Mouse (Mus musculus) intestine, embryonic 14.5 days (tissue): ENCODE measurements around the gene Stac. TPM values are rescaled to one million over a fixed set of nuclear protein-coding genes. Genes with fewer than 3 reads are reported as not detected.

ENCODE experiments used
- ATAC-seq: fragments of 200-750 bp; cut with Nextera tagmentation; replicated peaks from 2 replicates; pipeline ENCODE4 v1.8.0; 2017; ENCODE audit warnings: low read depth, moderate number of reproducible peaks, moderate TSS enrichment, moderate library complexity; ENCODE audit not compliant: low FRiP score, low TSS enrichment
- DNase-seq: peaks from one replicate; pipeline ENCODE4 v3.0.0-alpha.2; 2018; ENCODE audit warnings: low spot score
- H3K27ac ChIP-seq: fragments of 300-500 bp; sonication (generic); 2 replicates; pipeline ENCODE4 v1.5.1; 2014; ENCODE audit warnings: low read depth, mild to moderate bottlenecking, control low read depth
- H3K27me3 ChIP-seq: fragments of 300-500 bp; sonication (generic); replicated peaks from 2 replicates; pipeline ENCODE4 v1.6.1; 2014; ENCODE audit warnings: low read length, control low read depth; ENCODE audit not compliant: control insufficient read depth, insufficient read depth
- H3K36me3 ChIP-seq: fragments of 300-500 bp; sonication (generic); 2 replicates; pipeline ENCODE4 v1.6.1; 2014; ENCODE audit warnings: low read length, control low read depth; ENCODE audit not compliant: control insufficient read depth, insufficient read depth
- H3K4me1 ChIP-seq: fragments of 300-500 bp; sonication (generic); replicated peaks from 2 replicates; pipeline ENCODE4 v1.6.1; 2014; ENCODE audit warnings: low read length, control low read depth, mixed read lengths; ENCODE audit not compliant: control insufficient read depth, insufficient read depth
- H3K4me2 ChIP-seq: fragments of 300-500 bp; sonication (generic); 2 replicates; pipeline ENCODE4 v1.6.1; 2014; ENCODE audit warnings: low read length
- H3K4me3 ChIP-seq: fragments of 300-500 bp; sonication (generic); 2 replicates; pipeline ENCODE4 v1.5.1; 2014; ENCODE audit warnings: low read depth, low read length, control low read depth, mixed read lengths
- H3K9ac ChIP-seq: fragments of 300-500 bp; sonication (generic); 2 replicates; pipeline ENCODE4 v1.6.1; 2014; ENCODE audit warnings: mild to moderate bottlenecking, low read length
- H3K9me3 ChIP-seq: fragments of 300-500 bp; sonication (generic); 2 replicates; pipeline ENCODE4 v1.6.1; 2016; ENCODE audit warnings: low read length, control low read depth; ENCODE audit not compliant: control insufficient read depth
- WGBS: fragments of 180-500 bp; shearing (Covaris S2); extraction: QIAGEN DNeasy Blood & Tissue Kit; methylation state at CpG from one replicate; pipeline ENCODE4 v1.1.7; 2014; 5-methylcytosine and 5-hydroxymethylcytosine counted together
- polyA plus RNA-seq: library from polyadenylated mRNA; unstranded; fragments of >200 nt; fragmentation: Nextera tagmentation; extraction: Ambion mirVana; gene quantifications from 2 replicates; pipeline ENCODE4 v1.2.1, GENCODE M21; 2014

Stac gene
- polyA plus RNA-seq, 1 experiment from 2014 or later, result 2.7 TPM

GRCm38 (mm10) chr9:111550963-111551321 is 139.2 kb downstream of the Stac start:
- Histone ChIP-seq H3K36me3 (no peaks in the 10 kb centered on the region), H3K4me3 (no peak overlapping the region), H3K9ac (no peak overlapping the region), H3K27ac (no peak overlapping the region), H3K4me1 (no peaks in the 10 kb centered on the region), H3K27me3 (no peaks in the 10 kb centered on the region), H3K9me3 (no peaks in the 10 kb centered on the region), H3K4me2 (no peak overlapping the region)
- 69% methylated on average over 8 of the region's 8 CpGs for WGBS
- no peak for DNase-seq
- peak; percentile 80 for ATAC-seq

GRCm38 (mm10) chr9:111550281-111550962 is 139.7 kb downstream of the Stac start:
- WGBS, result 76% methylated on average over 21 of the region's 21 CpGs
- Histone ChIP-seq H3K4me2 (no peak overlapping the region), H3K4me3 (no peak overlapping the region), H3K9me3 (no peaks in the 10 kb centered on the region), H3K4me1 (no peaks in the 10 kb centered on the region), H3K27ac (no peak overlapping the region), H3K9ac (no peak overlapping the region), H3K27me3 (no peaks in the 10 kb centered on the region), H3K36me3 (no peaks in the 10 kb centered on the region)
- DNase-seq (no peak), ATAC-seq (peak; percentile 18; the same call in 1 of the 2 replicates)

GRCm38 (mm10) chr9:111542663-111543062 is 147.5 kb downstream of the Stac start:
- no peak for ATAC-seq
- no peaks in the 10 kb centered on the region for H3K9me3 ChIP-seq
- no peak overlapping the region for H3K4me3 ChIP-seq
- H3K36me3 ChIP-seq, result no peaks in the 10 kb centered on the region
- H3K27ac ChIP-seq, result no peak overlapping the region
- H3K4me2 ChIP-seq, result no peak overlapping the region
- DNase-seq, result no peak
- 71% methylated on average over 6 of the region's 6 CpGs for WGBS
- no peak overlapping the region for H3K9ac ChIP-seq
- H3K27me3 ChIP-seq, result no peaks in the 10 kb centered on the region
- H3K4me1 ChIP-seq, result no peaks in the 10 kb centered on the region

- Histone ChIP-seq H3K4me3 (no peak overlapping the region), H3K4me2 (peak overlapping the region; percentile 13; the same call in 1 of the 2 replicates), H3K36me3 (no peaks in the 10 kb centered on the region), H3K27me3 (no peaks in the 10 kb centered on the region), H3K9ac (no peak overlapping the region), H3K27ac (peak overlapping the region; percentile 47), H3K9me3 (no peaks in the 10 kb centered on the region), H3K4me1 (no peaks in the 10 kb centered on the region; the same call in 1 of the 2 replicates)
- ATAC-seq, result peak; percentile 91
- DNase-seq, result peak; percentile 66
- 49% methylated on average over 8 of the region's 8 CpGs for WGBS
These were observed 154.6 kb downstream of the Stac start for GRCm38 (mm10) chr9:111535445-111536064.

GRCm38 (mm10) chr9:111534744-111535423 is 155.3 kb downstream of the Stac start:
- Histone ChIP-seq H3K9me3 (no peaks in the 10 kb centered on the region), H3K36me3 (no peaks in the 10 kb centered on the region), H3K9ac (no peak overlapping the region), H3K4me1 (no peaks in the 10 kb centered on the region; the same call in 1 of the 2 replicates), H3K27me3 (no peaks in the 10 kb centered on the region), H3K4me2 (peak overlapping the region; percentile 13), H3K4me3 (no peak overlapping the region), H3K27ac (peak overlapping the region; percentile 24; the same call in 1 of the 2 replicates)
- 14% methylated on average over 7 of the region's 7 CpGs for WGBS
- DNase-seq (peak; percentile 60), ATAC-seq (peak; percentile 73)

GRCm38 (mm10) chr9:111523871-111524270 is 166.3 kb downstream of the Stac start:
- no peak overlapping the region for H3K27ac ChIP-seq
- H3K27me3 ChIP-seq, result no peaks in the 10 kb centered on the region
- no peak for ATAC-seq
- WGBS, result 93% methylated on average over 3 of the region's 3 CpGs
- H3K4me3 ChIP-seq, result no peak overlapping the region
- no peak overlapping the region for H3K4me2 ChIP-seq
- H3K4me1 ChIP-seq, result no peaks in the 10 kb centered on the region
- H3K9ac ChIP-seq, result no peak overlapping the region
- no peaks in the 10 kb centered on the region for H3K36me3 ChIP-seq
- no peak for DNase-seq
- no peaks in the 10 kb centered on the region for H3K9me3 ChIP-seq

- no peak overlapping the region for H3K4me3 ChIP-seq
- ATAC-seq, result no peak
- no peak overlapping the region for H3K27ac ChIP-seq
These were observed 167.0 kb downstream of the Stac start for GRCm38 (mm10) chr9:111523111-111523510.

GRCm38 (mm10) chr9:111522226-111522625 is 167.9 kb downstream of the Stac start:
- DNase-seq (no peak), ATAC-seq (no peak)
- Histone ChIP-seq H3K36me3 (no peaks in the 10 kb centered on the region), H3K9me3 (no peaks in the 10 kb centered on the region), H3K4me2 (no peak overlapping the region), H3K27ac (no peak overlapping the region), H3K4me1 (no peaks in the 10 kb centered on the region), H3K9ac (no peak overlapping the region), H3K4me3 (no peak overlapping the region), H3K27me3 (no peaks in the 10 kb centered on the region)
- WGBS, result 92% methylated on average over 7 of the region's 7 CpGs

More at GRCm38 (mm10) chr9:111523111-111523510, 167.0 kb downstream of the Stac start:
- 92% methylated on average over 11 of the region's 11 CpGs for WGBS
- Histone ChIP-seq H3K4me1 (no peaks in the 10 kb centered on the region), H3K9ac (no peak overlapping the region), H3K4me2 (no peak overlapping the region), H3K9me3 (no peaks in the 10 kb centered on the region), H3K27me3 (no peaks in the 10 kb centered on the region), H3K36me3 (no peaks in the 10 kb centered on the region)
- DNase-seq, result no peak
